ENCODE assay signal across 28 mouse cellular contexts in the genomic region with DNA sequence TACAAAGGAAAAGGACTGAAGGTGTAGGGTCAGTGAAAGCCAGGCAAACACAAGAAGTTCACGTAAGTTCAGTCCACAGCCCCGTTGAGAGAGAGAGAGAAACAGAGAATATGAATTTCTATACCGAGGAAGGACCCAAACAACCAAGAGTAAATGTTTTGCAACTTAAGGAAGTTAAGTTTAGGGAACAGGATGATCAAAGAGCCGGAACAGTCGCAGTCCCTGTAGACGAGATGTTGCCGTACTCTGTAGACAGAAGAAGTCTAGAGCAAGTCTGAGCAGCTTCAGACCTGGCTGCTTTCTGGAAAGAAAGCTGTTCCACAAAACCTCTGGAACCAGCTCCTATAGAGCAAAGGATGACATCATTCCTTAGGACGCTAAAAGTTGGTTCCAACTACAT.
DNase-seq lines count a peak whose midpoint lies in the region; ATAC-seq lines count a peak whose summit lies in the region.
"Had no signal": no experiment of that assay in that cellular context is flagged by ENCODE, and none has a peak within 500 bp of the region (broad histone marks: within the 10 kb centered on the region; RNA-seq: fewer than 3 reads in every experiment).

No protein-coding gene starts in this region.

- no peak for DNase-seq in lung, postnatal 4 days
- DNase-seq: adrenal gland, adult 2 months; adrenal gland, postnatal 14 days; B cell, adult 2 months; cerebellum, adult 18-20 months; cerebellum, adult 9-10 months; cerebellum, postnatal 14 days; forebrain, postnatal 0 days; gastrocnemius, adult 2 months; gastrocnemius, postnatal 14 days; heart, adult 18-20 months; heart, postnatal 14 days; heart, postnatal 4 days had no signal

- 46% methylated on average over 8 of the region's 8 CpGs for WGBS in lung, embryonic 16.5 days
- 89% methylated on average over 8 of the region's 8 CpGs for WGBS in hindbrain, embryonic 12.5 days

- no peak overlapping the region for H3K27ac ChIP-seq in lung, embryonic 16.5 days (ENCODE audit: low read length)
- H3K27ac ChIP-seq in hindbrain, embryonic 12.5 days = no peak overlapping the region
- H3K27ac ChIP-seq: embryonic facial prominence, embryonic 13.5 days; gastrocnemius, adult 2 months; heart, embryonic 13.5 days; hindbrain, embryonic 13.5 days had no signal

- H3K36me3 ChIP-seq in lung, embryonic 16.5 days (ENCODE audit: control insufficient read depth, insufficient read depth, low read length) = no peaks in the 10 kb centered on the region
- H3K36me3 ChIP-seq in hindbrain, embryonic 12.5 days = peaks cover 4% of the 10 kb centered on the region; the same call in 1 of the 2 replicates
- H3K36me3 ChIP-seq: G1E; hindbrain, embryonic 13.5 days had no signal

- 0 out of 2 replicates have a peak, but pooled peaks have one; percentile 34 for ATAC-seq in lung, embryonic 16.5 days (ENCODE audit: low read depth)
- ATAC-seq in common myeloid progenitor, adult 5-6 weeks (replicated peaks; ENCODE audit: low read depth, poor library complexity, severe bottlenecking) = peak; percentile 42
- peak; percentile 81 for ATAC-seq in megakaryocyte, adult 5-6 weeks (ENCODE audit: poor library complexity, severe bottlenecking)
- ATAC-seq in neutrophil, adult 5-6 weeks (ENCODE audit: extremely low read depth, insufficient number of reproducible peaks, low FRiP score, poor library complexity, severe bottlenecking) = 0 out of 2 replicates have a peak, but pooled peaks have one; percentile 20
- ATAC-seq in erythroblast, adult 5-6 weeks (replicated peaks; ENCODE audit: low FRiP score, poor library complexity, severe bottlenecking) = no peak
- ATAC-seq in hindbrain, embryonic 12.5 days (ENCODE audit: low FRiP score) = no peak
- ATAC-seq: forebrain, embryonic 14.5 days; forebrain, postnatal 0 days; hindbrain, embryonic 16.5 days; inflammation-experienced regulatory T-cells, adult 6 months; intestine, embryonic 16.5 days; Patski had no signal

- H3K9ac ChIP-seq in lung, embryonic 16.5 days (ENCODE audit: low read length) = no peak overlapping the region
- H3K9ac ChIP-seq in hindbrain, embryonic 12.5 days = no peak overlapping the region
- H3K9ac ChIP-seq: embryonic facial prominence, embryonic 13.5 days; forebrain, postnatal 0 days; heart, embryonic 13.5 days; hindbrain, embryonic 13.5 days had no signal

- no peak overlapping the region for H3K4me2 ChIP-seq in lung, embryonic 16.5 days (ENCODE audit: low read depth, low read length)
- no peak overlapping the region for H3K4me2 ChIP-seq in hindbrain, embryonic 12.5 days (replicated peaks)
- H3K4me2 ChIP-seq: embryonic facial prominence, embryonic 13.5 days; heart, embryonic 13.5 days; hindbrain, embryonic 13.5 days had no signal

- H3K9me3 ChIP-seq in lung, embryonic 16.5 days (ENCODE audit: control insufficient read depth, low read length) = no peaks in the 10 kb centered on the region
- H3K9me3 ChIP-seq in hindbrain, embryonic 12.5 days (replicated peaks) = no peaks in the 10 kb centered on the region
- H3K9me3 ChIP-seq: embryonic facial prominence, embryonic 13.5 days; heart, embryonic 13.5 days; hindbrain, embryonic 13.5 days had no signal

- no peaks in the 10 kb centered on the region for H3K27me3 ChIP-seq in lung, embryonic 16.5 days (ENCODE audit: control insufficient read depth, insufficient read depth, low read depth, low read length)
- H3K27me3 ChIP-seq in hindbrain, embryonic 12.5 days = no peaks in the 10 kb centered on the region
- H3K27me3 ChIP-seq: embryonic facial prominence, embryonic 13.5 days; heart, embryonic 13.5 days; hindbrain, embryonic 13.5 days; Patski had no signal

- H3K4me3 ChIP-seq in lung, embryonic 16.5 days (ENCODE audit: low read length) = no peak overlapping the region
- H3K4me3 ChIP-seq in hindbrain, embryonic 12.5 days = no peak overlapping the region
- H3K4me3 ChIP-seq: embryonic facial prominence, embryonic 13.5 days; gastrocnemius, adult 2 months; heart, embryonic 13.5 days; hindbrain, embryonic 13.5 days had no signal

- H3K4me1 ChIP-seq in lung, embryonic 16.5 days (replicated peaks; ENCODE audit: control insufficient read depth, insufficient read depth, low read length) = peaks cover 7% of the 10 kb centered on the region
- peaks cover 29% of the 10 kb centered on the region for H3K4me1 ChIP-seq in hindbrain, embryonic 12.5 days

Comparison
In these comparisons a context has a peak if more than half of its experiments do, and no peak if none do; other contexts are left out.
1. ATAC-seq: peak in lung, embryonic 16.5 days (single experiment), common myeloid progenitor, adult 5-6 weeks (single experiment), megakaryocyte, adult 5-6 weeks (single experiment) and neutrophil, adult 5-6 weeks (single experiment); none in erythroblast, adult 5-6 weeks (single experiment) and hindbrain, embryonic 12.5 days (single experiment).